Mouse (Mus musculus) embryonic facial prominence, embryonic 15.5 days (tissue): ENCODE measurements around the gene Gm21974. TPM values are rescaled to one million over a fixed set of nuclear protein-coding genes. Genes with fewer than 3 reads are reported as not detected.
"Not testable (repeated sequence)": the region's sequence is repeated elsewhere in the genome, so short reads cannot be mapped to it uniquely, and the experiment has no call there.

Experiments
- ATAC-seq: fragments of 200-750 bp; cut with Nextera tagmentation; 2 replicates; pipeline ENCODE4 v1.8.0; 2017; ENCODE audit warnings: low read depth, moderate TSS enrichment; ENCODE audit not compliant: insufficient number of reproducible peaks, low FRiP score, low TSS enrichment
- H3K27ac ChIP-seq: fragments of 300-500 bp; sonication (generic); replicated peaks from 2 replicates; pipeline ENCODE4 v1.5.1; 2015; ENCODE audit warnings: mild to moderate bottlenecking, inconsistent platforms
- H3K27me3 ChIP-seq: fragments of 300-500 bp; sonication (generic); 2 replicates; pipeline ENCODE4 v1.6.1; 2015; ENCODE audit warnings: inconsistent platforms
- H3K36me3 ChIP-seq: fragments of 300-500 bp; sonication (generic); 2 replicates; pipeline ENCODE4 v1.6.1; 2015; ENCODE audit warnings: mild to moderate bottlenecking, inconsistent platforms
- H3K4me1 ChIP-seq: fragments of 300-500 bp; sonication (generic); 2 replicates; pipeline ENCODE4 v1.6.1; 2015; ENCODE audit warnings: inconsistent platforms
- H3K4me2 ChIP-seq: fragments of 300-500 bp; sonication (generic); replicated peaks from 2 replicates; pipeline ENCODE4 v1.6.1; 2015; ENCODE audit warnings: mild to moderate bottlenecking, inconsistent platforms
- H3K4me3 ChIP-seq: fragments of 300-500 bp; sonication (generic); replicated peaks from 2 replicates; pipeline ENCODE4 v1.5.1; 2015; ENCODE audit warnings: mild to moderate bottlenecking, inconsistent platforms
- H3K9ac ChIP-seq: fragments of 300-500 bp; sonication (generic); 2 replicates; pipeline ENCODE4 v1.6.1; 2015; ENCODE audit warnings: inconsistent platforms
- H3K9me3 ChIP-seq: fragments of 300-500 bp; sonication (generic); replicated peaks from 2 replicates; pipeline ENCODE4 v1.6.1; 2016; ENCODE audit warnings: inconsistent platforms
- WGBS: fragments of 180-500 bp; shearing (Covaris S2); methylation state at CpG from one replicate; pipeline ENCODE4 v1.1.7; 2015; 5-methylcytosine and 5-hydroxymethylcytosine counted together
- polyA plus RNA-seq: library from polyadenylated mRNA; unstranded; fragments of >200 nt; fragmentation: Nextera tagmentation; extraction: Ambion mirVana; gene quantifications from 2 replicates; pipeline ENCODE4 v1.2.1, GENCODE M21; 2015

The Gm21974 gene
- polyA plus RNA-seq, 1 experiment from 2014 or later, result not detected

- peak overlapping the region; percentile 90 for H3K4me2 ChIP-seq
- peak overlapping the region; percentile 50 for H3K9ac ChIP-seq
- no peaks in the 10 kb centered on the region for H3K9me3 ChIP-seq
- H3K4me3 ChIP-seq, result peak overlapping the region; percentile 66
- peaks cover 14% of the 10 kb centered on the region for H3K4me1 ChIP-seq
- H3K27me3 ChIP-seq, result no peaks in the 10 kb centered on the region
- H3K27ac ChIP-seq, result peak overlapping the region; percentile 97
- WGBS, result under 1% methylated on average over 40 of the region's 40 CpGs
- H3K36me3 ChIP-seq, result peaks cover 36% of the 10 kb centered on the region
- ATAC-seq, result peak; percentile 52
These were observed 53.1 kb downstream of the Gm21974 start for GRCm38 (mm10) chr7:127842001-127842718.

- under 1% methylated on average over 46 of the region's 46 CpGs for WGBS
- peak overlapping the region; percentile 50 for H3K9ac ChIP-seq
- H3K27me3 ChIP-seq, result no peaks in the 10 kb centered on the region
- H3K4me2 ChIP-seq, result peak overlapping the region; percentile 90
- H3K4me3 ChIP-seq, result peak overlapping the region; percentile 66
- peak; percentile 94 for ATAC-seq
- H3K4me1 ChIP-seq, result peaks cover 14% of the 10 kb centered on the region
- peak overlapping the region; percentile 97 for H3K27ac ChIP-seq
- no peaks in the 10 kb centered on the region for H3K9me3 ChIP-seq
- peaks cover 29% of the 10 kb centered on the region for H3K36me3 ChIP-seq
These were observed 53.8 kb downstream of the Gm21974 start for GRCm38 (mm10) chr7:127841340-127842000.

- H3K4me1 ChIP-seq, result peaks cover 14% of the 10 kb centered on the region
- 2% methylated on average over 15 of the region's 15 CpGs for WGBS
- 0 out of 2 replicates have a peak, but pooled peaks have one; percentile 22 for ATAC-seq
- peak overlapping the region; percentile 66 for H3K4me3 ChIP-seq
- H3K36me3 ChIP-seq, result peaks cover 23% of the 10 kb centered on the region
- H3K9me3 ChIP-seq, result no peaks in the 10 kb centered on the region
- peak overlapping the region; percentile 97 for H3K27ac ChIP-seq
- peak overlapping the region; percentile 90 for H3K4me2 ChIP-seq
- H3K27me3 ChIP-seq, result no peaks in the 10 kb centered on the region
- H3K9ac ChIP-seq, result peak overlapping the region; percentile 50
These were observed 54.4 kb downstream of the Gm21974 start for GRCm38 (mm10) chr7:127840886-127841285.

GRCm38 (mm10) chr7:127840031-127840430 is 55.2 kb downstream of the Gm21974 start:
- H3K4me3 ChIP-seq, H3K9ac ChIP-seq, H3K9me3 ChIP-seq, ATAC-seq, H3K27ac ChIP-seq, H3K4me2 ChIP-seq, H3K27me3 ChIP-seq: not testable (repeated sequence)
- Histone ChIP-seq H3K4me1 (peaks cover 14% of the 10 kb centered on the region), H3K36me3 (peaks cover 16% of the 10 kb centered on the region)
- WGBS, result 84% methylated on average over 2 of the region's 2 CpGs

- H3K9ac ChIP-seq, H3K4me3 ChIP-seq, H3K36me3 ChIP-seq, H3K27me3 ChIP-seq, H3K9me3 ChIP-seq, H3K27ac ChIP-seq, H3K4me2 ChIP-seq, ATAC-seq: not testable (repeated sequence)
- WGBS, result 75% methylated on average over 4 of the region's 4 CpGs
- peaks cover 12% of the 10 kb centered on the region for H3K4me1 ChIP-seq
These were observed 57.4 kb downstream of the Gm21974 start for GRCm38 (mm10) chr7:127837878-127838277.

- Histone ChIP-seq H3K4me3 (no peak overlapping the region), H3K36me3 (no peaks in the 10 kb centered on the region), H3K4me2 (no peak overlapping the region), H3K9ac (no peak overlapping the region), H3K9me3 (no peaks in the 10 kb centered on the region), H3K4me1 (peaks cover 8% of the 10 kb centered on the region), H3K27me3 (no peaks in the 10 kb centered on the region), H3K27ac (no peak overlapping the region)
- no peak for ATAC-seq
- WGBS, result 85% methylated on average over 5 of the region's 5 CpGs
These were observed 57.8 kb downstream of the Gm21974 start for GRCm38 (mm10) chr7:127837473-127837872.

Other genes starting within 250 kb of the Gm21974 start
- 93.4 and 99.8 TPM in 2 replicates for gene Bcl7c, start 186.5 kb downstream of the Gm21974 start, polyA plus RNA-seq
- gene Ctf1, start 182.7 kb downstream of the Gm21974 start, polyA plus RNA-seq, result 25.9 and 29.8 TPM in 2 replicates
- 1.1 and 1.3 TPM in 2 replicates for gene Ctf2, start 163.3 kb downstream of the Gm21974 start, polyA plus RNA-seq
- gene Fbxl19, start 150.9 kb downstream of the Gm21974 start, polyA plus RNA-seq, result 5.2 and 5.7 TPM in 2 replicates
- gene Orai3, start 125.6 kb downstream of the Gm21974 start, polyA plus RNA-seq, result 27.6 and 28.1 TPM in 2 replicates
- 26.3 and 27.0 TPM in 2 replicates for gene Setd1a, start 118.8 kb downstream of the Gm21974 start, polyA plus RNA-seq
- gene Gm49388, start 109.8 kb downstream of the Gm21974 start, polyA plus RNA-seq, result not detected in 2 replicates
- 24.8 and 25.2 TPM in 2 replicates for gene Hsd3b7, start 94.8 kb downstream of the Gm21974 start, polyA plus RNA-seq
- 58.9 and 69.6 TPM in 2 replicates for gene Stx4a, start 71.2 kb downstream of the Gm21974 start, polyA plus RNA-seq
- gene Stx1b, start 70.9 kb downstream of the Gm21974 start, polyA plus RNA-seq, result 4.3 and 6.9 TPM in 2 replicates
- gene Zfp646, start 19.2 kb downstream of the Gm21974 start, polyA plus RNA-seq, result 9.7 and 10.9 TPM in 2 replicates
- gene Zfp668, start 18.6 kb downstream of the Gm21974 start, polyA plus RNA-seq, result 17.7 and 18.1 TPM in 2 replicates
- 2.4 and 4.6 TPM in 2 replicates for gene Prss53, start 4.5 kb downstream of the Gm21974 start, polyA plus RNA-seq
- 234 and 262 TPM in 2 replicates for gene Vkorc1, start 163 bp upstream of the Gm21974 start, polyA plus RNA-seq
- 108 and 112 TPM in 2 replicates for gene Bckdk, start 8.6 kb upstream of the Gm21974 start, polyA plus RNA-seq
- 39.8 and 40.2 TPM in 2 replicates for gene Kat8, start 17.1 kb upstream of the Gm21974 start, polyA plus RNA-seq
- 15.8 and 17.2 TPM in 2 replicates for gene Prss8, start 34.6 kb upstream of the Gm21974 start, polyA plus RNA-seq
- gene Prss36, start 51.3 kb upstream of the Gm21974 start, polyA plus RNA-seq, result 12.1 and 12.2 TPM in 2 replicates
- 394 and 418 TPM in 2 replicates for gene Fus, start 72.0 kb upstream of the Gm21974 start, polyA plus RNA-seq
- 102 and 112 TPM in 2 replicates for gene Pycard, start 98.4 kb upstream of the Gm21974 start, polyA plus RNA-seq
- gene Trim72, start 108.5 kb upstream of the Gm21974 start, polyA plus RNA-seq, result 3.6 and 5.2 TPM in 2 replicates
- 1.6 and 1.8 TPM in 2 replicates for gene Itgam, start 167.2 kb upstream of the Gm21974 start, polyA plus RNA-seq
- gene Gm49368, start 167.2 kb upstream of the Gm21974 start, polyA plus RNA-seq, result not detected in 2 replicates
- gene Itgax, start 234.1 kb upstream of the Gm21974 start, polyA plus RNA-seq, result 0.14 and 0.19 TPM in 2 replicates